Mouse (Mus musculus) heart, adult 2 months (tissue): ENCODE measurements at regions not wholly inside any gene's neighbourhood (a gene's known extent, or its start where the extent isn't known, plus 50 kb on each side); places are given as distances from the start of the nearest gene placed in this dataset.

ENCODE experiments used
- CTCF ChIP-seq: fragments of 200-600 bp; IDR thresholded peaks from 2 replicates; pipeline ENCODE4 v1.8.1; 2022; ENCODE audit warnings: antibody characterized with exemption, mild to moderate bottlenecking, moderate library complexity
- EP300 ChIP-seq: fragments of 200-500 bp; IDR thresholded peaks from 2 replicates; pipeline ENCODE4 v1.6.1; 2011; ENCODE audit warnings: low read depth, low read length, control low read depth; ENCODE audit not compliant: insufficient read depth

GRCm38 (mm10) chr10:117547275-117547674 lies 82.0 kb upstream of the Cpm start:
- TF ChIP-seq CTCF (no peak), EP300 (no peak)
